Mouse (Mus musculus) cerebellum, postnatal 4 days (tissue): Measurements from ENCODE around the gene Plxnb1.
A peak's percentile ranks its signal among the peaks of the same experiment; 100 is the strongest.

Experiments
- DNase-seq, 2 experiments: peaks; one replicate each; pipeline ENCODE4 v3.0.0; 2022; ENCODE audit warnings: low spot score in 2 of 2, mixed read lengths in 1 of 2

Plxnb1 gene

GRCm38 (mm10) chr9:109060898-109061295 lies 34.3 kb upstream of the Plxnb1 start:
- no peak for DNase-seq

GRCm38 (mm10) chr9:109068095-109068735 lies 27.0 kb upstream of the Plxnb1 start:
- DNase-seq: no peak

GRCm38 (mm10) chr9:109073661-109074573 lies 21.3 kb upstream of the Plxnb1 start, which contains the start of gene Atrip:
TSS of gene Atrip (minus strand) at chr9:109074124.
- DNase-seq: peak; percentile 86 to 91

GRCm38 (mm10) chr9:109080516-109080915 lies 14.7 kb upstream of the Plxnb1 start:
- no peak for DNase-seq

GRCm38 (mm10) chr9:109081749-109082123 lies 13.5 kb upstream of the Plxnb1 start:
- no peak for DNase-seq

- peak in 1 of 2 experiments; percentile 77 for DNase-seq
These were observed 12.9 kb upstream of the Plxnb1 start, which contains the start of the genes Ccdc51 and Tma7 for GRCm38 (mm10) chr9:109082124-109082800. TSS of gene Ccdc51 (plus strand) at chr9:109082493. TSS of gene Tma7 (minus strand) at chr9:109082587.

- DNase-seq: no peak
These were observed 10.3 kb upstream of the Plxnb1 start for GRCm38 (mm10) chr9:109084922-109085321.

- peak in 1 of 2 experiments; percentile 54 for DNase-seq
These were observed 7.2 kb upstream of the Plxnb1 start for GRCm38 (mm10) chr9:109087987-109088386.

GRCm38 (mm10) chr9:109090446-109090845 lies 4.7 kb upstream of the Plxnb1 start:
- DNase-seq: no peak

GRCm38 (mm10) chr9:109091802-109092201 lies 3.4 kb upstream of the Plxnb1 start:
- no peak for DNase-seq

- DNase-seq: no peak
These were observed 2.4 kb upstream of the Plxnb1 start for GRCm38 (mm10) chr9:109092799-109093198.

GRCm38 (mm10) chr9:109093786-109094552 lies 1.2 kb upstream of the Plxnb1 start:
- peak in 1 of 2 experiments; percentile 36 for DNase-seq

GRCm38 (mm10) chr9:109094553-109095136 lies 544 bp upstream of the Plxnb1 start:
- DNase-seq: no peak

GRCm38 (mm10) chr9:109096251-109096661 lies 1.1 kb downstream of the Plxnb1 start:
- DNase-seq: peak in 1 of 2 experiments; percentile 32

- DNase-seq: no peak
These were observed 1.7 kb downstream of the Plxnb1 start for GRCm38 (mm10) chr9:109096856-109097255.

- DNase-seq: no peak
These were observed 2.1 kb downstream of the Plxnb1 start for GRCm38 (mm10) chr9:109097291-109097690.

GRCm38 (mm10) chr9:109097831-109098230 lies 2.6 kb downstream of the Plxnb1 start:
- peak in 1 of 2 experiments; percentile 56 for DNase-seq

- no peak for DNase-seq
These were observed 3.2 kb downstream of the Plxnb1 start for GRCm38 (mm10) chr9:109098366-109098765.

- peak in 1 of 2 experiments; percentile 20 for DNase-seq
These were observed 3.8 kb downstream of the Plxnb1 start for GRCm38 (mm10) chr9:109098969-109099368.

- DNase-seq: no peak
These were observed 5.2 kb downstream of the Plxnb1 start for GRCm38 (mm10) chr9:109100307-109100928.
